Mouse (Mus musculus) intestine, postnatal 0 days (tissue): ENCODE results near the gene Kif2a. TPM values are rescaled to one million over a fixed set of nuclear protein-coding genes. Genes with fewer than 3 reads are reported as not detected.
A peak's percentile ranks its signal among the peaks of the same experiment; 100 is the strongest.

Experiments used
- ATAC-seq: fragments of 200-750 bp; cut with Nextera tagmentation; 2 replicates; pipeline ENCODE4 v1.8.0; 2017; ENCODE audit warnings: mild to moderate bottlenecking, moderate TSS enrichment, moderate library complexity
- H3K27ac ChIP-seq: fragments of 300-500 bp; sonication (generic); 2 replicates; pipeline ENCODE4 v1.5.1; 2014; ENCODE audit warnings: mild to moderate bottlenecking, low read depth, low read length, moderate library complexity
- H3K27me3 ChIP-seq: fragments of 300-500 bp; sonication (generic); replicated peaks from 2 replicates; pipeline ENCODE4 v1.6.1; 2014; ENCODE audit warnings: low read length, mixed read lengths; ENCODE audit not compliant: control insufficient read depth, insufficient read depth
- H3K36me3 ChIP-seq: fragments of 300-500 bp; sonication (generic); 2 replicates; pipeline ENCODE4 v1.6.1; 2014; ENCODE audit warnings: mild to moderate bottlenecking, moderate library complexity; ENCODE audit not compliant: control insufficient read depth, insufficient read depth
- H3K4me1 ChIP-seq: fragments of 300-500 bp; sonication (generic); replicated peaks from 2 replicates; pipeline ENCODE4 v1.6.1; 2014; ENCODE audit warnings: antibody characterized with exemption, low read length, mixed read lengths; ENCODE audit not compliant: control insufficient read depth, insufficient read depth
- H3K4me2 ChIP-seq: fragments of 300-500 bp; sonication (generic); replicated peaks from 2 replicates; pipeline ENCODE4 v1.6.1; 2014; ENCODE audit warnings: low read depth, mild to moderate bottlenecking, moderate library complexity
- H3K4me3 ChIP-seq: fragments of 300-500 bp; sonication (generic); 2 replicates; pipeline ENCODE4 v1.5.1; 2014; ENCODE audit warnings: low read depth, low read length
- H3K9ac ChIP-seq: fragments of 300-500 bp; sonication (generic); 2 replicates; pipeline ENCODE4 v1.6.1; 2014; ENCODE audit warnings: mild to moderate bottlenecking, low read depth, low read length
- H3K9me3 ChIP-seq: fragments of 300-500 bp; sonication (generic); 2 replicates; pipeline ENCODE4 v1.6.1; 2016; ENCODE audit warnings: mixed run types; ENCODE audit not compliant: control insufficient read depth
- CTCF ChIP-seq: sonication (generic); IDR thresholded peaks from 2 replicates; pipeline ENCODE4 v1.5.1; 2016; ENCODE audit warnings: low read depth, mild to moderate bottlenecking, control low read depth, antibody characterized with exemption, moderate library complexity
- WGBS: fragments of 180-500 bp; shearing (Covaris S2); extraction: QIAGEN DNeasy Blood & Tissue Kit; methylation state at CpG from one replicate; pipeline ENCODE4 v1.1.7; 2014; 5-methylcytosine and 5-hydroxymethylcytosine counted together
- polyA plus RNA-seq: library from polyadenylated mRNA; unstranded; fragments of >200 nt; fragmentation: Nextera tagmentation; extraction: Ambion mirVana; gene quantifications from 2 replicates; pipeline ENCODE4 v1.2.1, GENCODE M21; 2015

Gene Kif2a
- polyA plus RNA-seq = 20.6 and 23.1 TPM in 2 replicates

GRCm38 (mm10) chr13:107021461-107022265 lies at the start of gene Kif2a:
Kif2a (minus strand) TSS chr13:107022126.
- peak within 1 kb of the TSS; percentile 76 for H3K4me2 ChIP-seq
- H3K4me3 ChIP-seq = peak within 1 kb of the TSS; percentile 92
- ATAC-seq = peak; percentile 60
- peaks cover 10% of the 10 kb centered on the region; the same call in 1 of the 2 replicates for H3K4me1 ChIP-seq
- H3K27ac ChIP-seq = peak within 1 kb of the TSS; percentile 89
- TF ChIP-seq CTCF = no peak
- H3K27me3 ChIP-seq = no peaks in the 10 kb centered on the region
- no peaks in the 10 kb centered on the region for H3K9me3 ChIP-seq
- H3K36me3 ChIP-seq = no peaks in the 10 kb centered on the region
- peak within 1 kb of the TSS; percentile 88 for H3K9ac ChIP-seq
- under 1% methylated on average over 60 of the region's 87 CpGs for WGBS

GRCm38 (mm10) chr13:107069061-107069460 lies 47.1 kb upstream of the Kif2a start:
- H3K27ac ChIP-seq = no peak overlapping the region
- H3K4me2 ChIP-seq = no peak overlapping the region
- 86% methylated on average over 1 of the region's 1 CpGs for whole genome bisulfite sequencing
- TF ChIP-seq CTCF = no peak
- H3K4me3 ChIP-seq = no peak overlapping the region
- no peaks in the 10 kb centered on the region for H3K9me3 ChIP-seq
- H3K9ac ChIP-seq = no peak overlapping the region
- no peaks in the 10 kb centered on the region for H3K36me3 ChIP-seq
- ATAC-seq = no peak
- H3K4me1 ChIP-seq = no peaks in the 10 kb centered on the region
- no peaks in the 10 kb centered on the region for H3K27me3 ChIP-seq

DNA sequence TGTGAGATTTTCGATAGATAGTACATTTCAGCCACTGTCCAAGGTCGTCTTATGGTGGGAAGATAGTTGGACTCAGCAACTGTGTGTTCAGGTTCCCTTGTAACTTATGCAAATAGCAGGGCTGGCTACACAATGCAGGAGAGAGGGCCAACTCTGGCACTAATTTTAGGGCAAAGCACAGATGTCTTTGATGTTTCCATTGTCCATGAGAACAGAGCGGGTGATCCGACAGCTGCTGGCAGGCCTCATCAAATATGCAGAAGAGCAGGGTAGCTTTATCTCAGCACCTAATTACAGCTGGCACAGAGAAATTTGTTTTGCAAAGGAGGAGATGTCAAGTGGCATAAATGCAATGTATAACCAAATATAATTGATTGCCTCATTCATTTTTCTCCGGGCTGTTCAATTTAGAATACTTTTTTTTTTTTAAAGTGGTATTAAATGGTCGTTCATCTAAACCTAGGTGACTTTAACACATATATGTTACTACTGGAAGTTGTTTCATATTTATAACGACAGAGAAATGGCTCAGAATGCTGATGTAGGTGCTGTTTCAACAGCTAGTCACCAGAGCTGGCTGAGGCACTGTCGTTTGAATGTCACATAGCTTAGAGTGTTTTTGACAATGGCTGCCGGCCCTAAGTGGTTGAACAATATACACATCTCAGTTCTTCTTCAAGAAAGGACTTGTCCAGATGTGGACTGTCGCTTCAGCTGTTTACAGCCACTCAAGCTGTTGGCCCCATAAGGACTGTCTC lies 43.4 kb upstream of the Kif2a start:
- Histone ChIP-seq H3K4me1 (no peaks in the 10 kb centered on the region), H3K27me3 (no peaks in the 10 kb centered on the region), H3K4me3 (no peak overlapping the region), H3K36me3 (no peaks in the 10 kb centered on the region), H3K9me3 (no peaks in the 10 kb centered on the region), H3K9ac (no peak overlapping the region), H3K27ac (no peak overlapping the region), H3K4me2 (no peak overlapping the region)
- TF ChIP-seq CTCF = no peak
- WGBS = 68% methylated on average over 10 of the region's 10 CpGs
- no peak for ATAC-seq

DNA sequence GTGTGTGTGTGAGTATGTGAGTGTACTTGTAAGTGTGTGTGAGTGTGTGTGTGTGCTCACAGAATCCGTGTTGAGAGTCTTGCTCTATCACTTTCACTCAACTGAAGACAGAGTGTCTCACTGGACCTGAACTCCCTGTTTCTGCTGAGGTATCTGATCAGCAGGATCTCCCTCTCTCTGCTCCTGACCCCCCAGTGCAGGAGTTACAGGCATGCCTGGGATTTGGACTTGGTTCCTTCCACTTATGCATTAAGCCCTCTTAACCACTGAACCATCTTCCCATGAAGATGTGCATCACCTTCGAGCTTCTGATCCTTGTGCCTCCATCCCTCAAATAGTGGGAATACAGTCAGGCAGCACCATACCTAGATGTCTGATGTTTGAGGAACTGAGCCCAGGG lies 42.3 kb upstream of the Kif2a start:
- WGBS = 80% methylated on average over 2 of the region's 2 CpGs
- no peak overlapping the region for H3K27ac ChIP-seq
- no peak for TF ChIP-seq CTCF
- H3K4me1 ChIP-seq = no peaks in the 10 kb centered on the region
- H3K9me3 ChIP-seq = no peaks in the 10 kb centered on the region
- no peaks in the 10 kb centered on the region for H3K27me3 ChIP-seq
- H3K9ac ChIP-seq = no peak overlapping the region
- H3K36me3 ChIP-seq = no peaks in the 10 kb centered on the region
- ATAC-seq = no peak
- no peak overlapping the region for H3K4me2 ChIP-seq
- no peak overlapping the region for H3K4me3 ChIP-seq

DNA sequence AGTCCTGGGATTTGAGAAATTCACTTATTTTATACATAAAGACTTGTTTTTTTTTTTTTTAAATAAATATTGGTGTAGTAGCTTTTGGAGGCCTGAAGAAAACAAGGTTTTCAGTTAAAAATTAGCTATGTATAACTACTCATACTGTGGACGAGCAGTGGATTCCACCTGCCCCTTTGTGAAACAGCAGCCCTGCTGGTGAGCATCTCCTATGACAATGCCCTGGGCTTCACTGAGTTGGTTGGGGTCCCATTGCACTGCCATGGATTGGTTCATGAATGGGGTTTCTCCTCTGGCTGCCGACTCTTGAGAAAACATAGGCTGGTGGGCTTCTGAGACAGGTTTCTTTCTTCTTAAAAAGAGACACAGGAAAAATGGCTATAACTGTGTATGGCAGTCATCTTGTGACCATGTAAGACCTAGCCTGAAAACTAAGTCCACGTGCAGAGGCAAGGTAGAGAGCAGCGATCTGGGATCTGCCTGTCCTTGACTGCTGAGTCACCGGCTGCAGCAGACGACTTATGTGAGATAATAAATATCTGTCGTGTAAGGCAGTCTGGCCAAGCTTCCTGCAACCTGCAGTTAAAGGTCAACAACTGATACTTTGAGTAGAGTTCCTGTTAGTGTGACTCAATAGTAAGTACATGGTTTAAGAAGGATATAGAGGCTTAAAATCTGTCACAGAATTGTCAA lies 41.3 kb upstream of the Kif2a start:
- Histone ChIP-seq H3K36me3 (no peaks in the 10 kb centered on the region), H3K9me3 (no peaks in the 10 kb centered on the region), H3K4me3 (no peak overlapping the region), H3K9ac (no peak overlapping the region), H3K4me1 (no peaks in the 10 kb centered on the region), H3K4me2 (no peak overlapping the region; the same call in 1 of the 2 replicates), H3K27ac (no peak overlapping the region), H3K27me3 (no peaks in the 10 kb centered on the region)
- peak; percentile 94 for ATAC-seq
- TF ChIP-seq CTCF = no peak
- 27% methylated on average over 7 of the region's 7 CpGs for WGBS

DNA sequence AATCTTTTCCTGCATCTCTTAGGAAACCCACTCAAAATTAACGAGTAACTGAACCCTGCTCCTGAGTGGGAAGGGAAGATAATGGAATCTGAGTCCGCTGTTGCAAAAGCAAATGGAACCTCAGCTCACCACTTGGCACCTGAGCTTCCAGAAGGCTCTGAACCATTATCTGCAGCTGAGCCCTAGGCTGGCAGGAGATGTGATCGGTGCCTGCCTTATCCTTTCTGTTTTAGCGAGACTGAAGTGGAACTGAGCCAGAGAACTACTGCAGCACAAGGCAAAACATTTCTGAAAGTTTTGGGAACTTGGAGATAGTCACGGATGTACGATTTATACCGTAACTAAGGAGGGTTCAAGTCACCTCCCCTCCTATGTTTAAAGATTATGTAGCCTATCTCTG lies 38.2 kb upstream of the Kif2a start:
- WGBS = 82% methylated on average over 7 of the region's 7 CpGs
- Histone ChIP-seq H3K9me3 (no peaks in the 10 kb centered on the region), H3K36me3 (no peaks in the 10 kb centered on the region), H3K9ac (no peak overlapping the region), H3K4me1 (no peaks in the 10 kb centered on the region), H3K4me3 (no peak overlapping the region), H3K27ac (no peak overlapping the region), H3K27me3 (no peaks in the 10 kb centered on the region), H3K4me2 (no peak overlapping the region)
- ATAC-seq = no peak
- TF ChIP-seq CTCF = no peak
